Mouse (Mus musculus) brown adipose tissue, adult 24 weeks (tissue): ENCODE measurements around the gene Dgcr6. TPM values are rescaled to one million over a fixed set of nuclear protein-coding genes. Genes with fewer than 3 reads are reported as not detected.
"Not testable (repeated sequence)": the region's sequence is repeated elsewhere in the genome, so short reads cannot be mapped to it uniquely, and the experiment has no call there.

Experiments used
- H3K27ac ChIP-seq: fragments of 200-500 bp; replicated peaks from 2 replicates; pipeline ENCODE4 v1.5.1; 2012; ENCODE audit warnings: low read depth, mild to moderate bottlenecking, low read length
- H3K4me1 ChIP-seq: fragments of 200-500 bp; 2 replicates; pipeline ENCODE4 v1.6.1; 2012; ENCODE audit warnings: low read length, mixed read lengths; ENCODE audit not compliant: control insufficient read depth, insufficient read depth, insufficient read length
- H3K4me3 ChIP-seq: fragments of 200-500 bp; 2 replicates; pipeline ENCODE4 v1.5.1; 2012; ENCODE audit warnings: low read depth, mild to moderate bottlenecking, low read length, moderate library complexity; ENCODE audit not compliant: insufficient read depth
- polyA plus RNA-seq: library from polyadenylated mRNA; stranded (reverse); fragments of >200 nt; gene quantifications from 2 replicates; pipeline ENCODE4 v1.2.4, GENCODE M21; 2012; ENCODE audit not compliant: missing spikeins, insufficient read depth, insufficient read length

The Dgcr6 gene
- polyA plus RNA-seq: 125 and 134 TPM in 2 replicates

GRCm38 (mm10) chr16:18052731-18053202 lies at the start of gene Dgcr6:
TSS of gene Dgcr6 (plus strand) at chr16:18052860.
- Histone ChIP-seq H3K4me3 (no peak within 1 kb of the TSS), H3K4me1 (no peaks in the 10 kb centered on the region), H3K27ac (no peak within 1 kb of the TSS)

DNA sequence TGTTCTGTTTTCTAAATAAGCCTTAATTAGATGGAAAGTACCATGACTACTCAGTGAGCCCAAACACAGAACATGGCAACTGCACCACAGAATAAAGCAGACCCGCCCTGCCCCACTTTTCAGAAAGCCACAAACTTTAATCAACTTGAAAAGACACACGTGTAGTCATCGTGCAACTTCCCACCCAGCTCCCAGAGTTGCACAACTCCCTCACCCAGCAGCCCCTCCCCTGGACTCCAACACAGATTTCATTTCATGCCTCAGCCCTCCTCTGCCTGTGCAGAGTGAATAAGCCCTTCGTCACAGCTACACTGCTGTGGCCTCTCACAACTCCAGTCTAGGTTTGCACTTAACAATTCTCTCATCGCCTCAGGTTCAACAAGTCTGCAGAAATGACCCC lies 48.1 kb upstream of the Dgcr6 start:
- Histone ChIP-seq H3K27ac (no peak overlapping the region), H3K4me1 (no peaks in the 10 kb centered on the region), H3K4me3 (no peak overlapping the region)

- no peak overlapping the region for H3K27ac ChIP-seq
- no peaks in the 10 kb centered on the region for H3K4me1 ChIP-seq
- no peak overlapping the region for H3K4me3 ChIP-seq
Measured at GRCm38 (mm10) chr16:18007083-18007482, 45.6 kb upstream of the Dgcr6 start.

DNA sequence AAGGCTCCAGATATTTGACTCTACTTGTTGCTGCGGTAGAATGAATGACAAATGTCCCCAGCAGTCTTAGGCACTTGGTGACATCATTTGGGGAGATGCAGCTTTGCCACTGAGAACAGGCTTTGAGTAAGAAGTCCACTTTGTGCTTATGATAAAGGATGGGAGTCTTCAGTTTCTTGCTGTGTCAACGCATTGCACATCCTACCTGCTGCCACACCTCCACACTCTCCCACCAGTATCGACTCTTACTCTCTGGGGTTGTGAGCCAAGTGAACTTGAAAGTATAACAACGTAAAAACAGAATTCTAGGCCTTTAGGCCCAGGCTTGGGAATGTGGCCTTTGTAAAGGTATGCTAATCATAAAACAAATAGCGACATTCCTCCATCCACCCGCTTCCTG lies 41.6 kb upstream of the Dgcr6 start:
- Histone ChIP-seq H3K4me1 (no peaks in the 10 kb centered on the region), H3K27ac (no peak overlapping the region), H3K4me3 (no peak overlapping the region)

GRCm38 (mm10) chr16:18016482-18016881 lies 36.2 kb upstream of the Dgcr6 start:
- not testable (repeated sequence) for H3K4me1 ChIP-seq, H3K27ac ChIP-seq, H3K4me3 ChIP-seq

DNA sequence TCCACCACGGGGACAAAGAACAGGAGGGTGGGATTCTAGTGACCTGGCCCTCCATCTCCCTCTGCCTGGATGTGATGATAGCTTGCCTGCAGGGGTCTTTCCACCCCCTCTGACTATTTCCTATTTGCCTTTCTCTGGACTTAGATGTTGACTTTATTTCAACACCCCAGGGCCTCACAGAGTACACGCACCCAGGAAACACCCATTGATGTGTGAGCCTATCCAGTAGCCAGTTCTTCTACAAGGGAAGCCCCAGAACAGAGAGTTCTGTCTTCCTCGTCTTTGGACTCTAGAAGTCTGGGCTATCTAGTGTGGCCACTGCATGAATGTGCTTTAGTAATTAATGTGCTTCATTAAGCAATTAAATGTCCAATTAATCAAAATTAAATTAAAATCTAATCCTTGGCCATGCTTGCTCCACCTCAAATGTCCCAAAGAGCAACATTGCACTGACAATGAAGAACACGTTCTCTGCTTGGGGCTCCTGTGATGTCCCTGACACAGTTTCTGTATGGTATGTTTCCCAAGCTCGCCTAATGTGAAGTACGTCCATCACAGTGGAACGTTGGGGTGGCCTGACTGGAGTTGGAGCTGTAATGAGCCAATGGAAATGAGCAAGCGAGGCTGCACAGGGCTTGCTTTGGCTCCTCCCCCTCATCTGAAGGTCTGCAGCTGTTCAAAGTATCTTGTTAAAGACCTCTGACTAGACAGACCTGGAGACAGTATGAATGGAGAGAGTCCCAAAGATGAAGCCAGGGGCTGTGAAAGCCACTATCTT lies 29.7 kb upstream of the Dgcr6 start:
- no peak overlapping the region for H3K27ac ChIP-seq
- H3K4me3 ChIP-seq: no peak overlapping the region
- no peaks in the 10 kb centered on the region for H3K4me1 ChIP-seq

GRCm38 (mm10) chr16:18027371-18027770 lies 25.3 kb upstream of the Dgcr6 start:
- Histone ChIP-seq H3K27ac (no peak overlapping the region), H3K4me3 (no peak overlapping the region), H3K4me1 (no peaks in the 10 kb centered on the region)

DNA sequence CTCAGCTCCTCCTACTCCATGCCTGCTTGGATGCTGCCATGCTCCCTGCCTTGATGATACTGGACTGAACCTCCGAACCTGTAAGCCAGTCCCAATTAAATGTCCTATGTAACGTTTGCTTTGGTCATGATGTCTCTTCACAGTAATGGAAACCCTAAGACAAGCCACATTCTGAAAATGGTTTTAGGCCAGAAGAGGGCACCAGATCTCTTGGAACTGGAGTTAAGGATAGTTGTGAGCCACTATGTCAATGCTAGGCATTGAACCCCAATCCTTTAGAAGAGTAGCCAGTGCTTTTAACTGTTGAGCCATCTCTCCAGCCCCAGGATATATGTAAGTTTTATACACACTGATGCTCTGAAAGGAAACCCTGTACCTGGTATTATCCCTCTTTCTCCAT lies 20.9 kb upstream of the Dgcr6 start:
- no peak overlapping the region for H3K4me3 ChIP-seq
- no peak overlapping the region for H3K27ac ChIP-seq
- H3K4me1 ChIP-seq: no peaks in the 10 kb centered on the region

GRCm38 (mm10) chr16:18033289-18033688 lies 19.4 kb upstream of the Dgcr6 start:
- H3K4me3 ChIP-seq: no peak overlapping the region
- H3K4me1 ChIP-seq: no peaks in the 10 kb centered on the region
- H3K27ac ChIP-seq: no peak overlapping the region

GRCm38 (mm10) chr16:18034286-18034685 lies 18.4 kb upstream of the Dgcr6 start:
- Histone ChIP-seq H3K4me3 (no peak overlapping the region), H3K27ac (no peak overlapping the region), H3K4me1 (no peaks in the 10 kb centered on the region)

- Histone ChIP-seq H3K4me1 (no peaks in the 10 kb centered on the region), H3K4me3 (no peak overlapping the region)
Measured at GRCm38 (mm10) chr16:18036425-18036955, 16.2 kb upstream of the Dgcr6 start.

DNA sequence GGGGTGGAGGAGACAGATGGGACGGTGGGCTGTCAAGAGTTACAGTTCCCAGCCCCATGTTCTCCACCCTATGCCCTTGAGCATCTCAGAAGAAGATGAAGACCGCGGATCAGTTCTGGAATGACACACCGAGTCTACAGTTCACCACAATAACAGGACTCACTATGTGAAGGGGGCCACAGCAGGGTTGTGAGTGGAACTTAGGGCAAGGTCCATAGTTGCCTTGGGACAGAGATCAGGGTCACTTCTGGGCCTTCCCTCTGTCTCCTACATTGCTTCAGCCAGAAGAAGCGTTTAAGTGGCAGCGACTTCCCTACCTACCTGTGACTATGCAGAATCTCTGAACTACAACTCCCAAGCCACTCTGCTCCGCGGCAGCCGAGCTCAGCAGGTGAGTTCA lies 15.6 kb upstream of the Dgcr6 start:
- H3K4me1 ChIP-seq: no peaks in the 10 kb centered on the region
- H3K27ac ChIP-seq: no peak overlapping the region
- no peak overlapping the region for H3K4me3 ChIP-seq

More at GRCm38 (mm10) chr16:18036425-18036955, 16.2 kb upstream of the Dgcr6 start:
- H3K27ac ChIP-seq: no peak overlapping the region

- Histone ChIP-seq H3K4me1 (no peaks in the 10 kb centered on the region), H3K27ac (no peak overlapping the region), H3K4me3 (no peak overlapping the region)
Measured at GRCm38 (mm10) chr16:18044991-18045390, 7.7 kb upstream of the Dgcr6 start.

- Histone ChIP-seq H3K4me3 (no peak overlapping the region), H3K27ac (no peak overlapping the region), H3K4me1 (no peaks in the 10 kb centered on the region)
Measured at GRCm38 (mm10) chr16:18047660-18048059, 5.0 kb upstream of the Dgcr6 start.

DNA sequence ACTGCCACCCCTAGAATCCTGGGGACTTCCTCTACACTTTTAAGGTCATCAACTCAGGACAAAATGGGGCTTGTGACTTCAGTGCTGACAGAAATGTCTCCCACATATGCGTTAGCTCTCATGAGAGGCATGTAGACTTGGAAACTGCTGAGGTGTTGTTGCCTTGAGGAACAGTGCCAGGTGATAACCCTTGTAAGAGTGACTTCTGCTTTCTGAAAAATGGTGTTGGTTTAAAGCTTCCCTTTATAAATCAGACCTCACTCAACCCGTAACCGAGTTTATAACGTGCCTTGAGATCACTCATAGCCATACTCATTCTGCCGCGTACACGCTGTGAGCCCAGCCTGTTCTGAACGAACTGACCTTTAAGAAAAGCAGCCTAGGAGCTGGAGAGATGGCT lies 4.6 kb upstream of the Dgcr6 start:
- Histone ChIP-seq H3K27ac (no peak overlapping the region), H3K4me3 (no peak overlapping the region), H3K4me1 (no peaks in the 10 kb centered on the region)

DNA sequence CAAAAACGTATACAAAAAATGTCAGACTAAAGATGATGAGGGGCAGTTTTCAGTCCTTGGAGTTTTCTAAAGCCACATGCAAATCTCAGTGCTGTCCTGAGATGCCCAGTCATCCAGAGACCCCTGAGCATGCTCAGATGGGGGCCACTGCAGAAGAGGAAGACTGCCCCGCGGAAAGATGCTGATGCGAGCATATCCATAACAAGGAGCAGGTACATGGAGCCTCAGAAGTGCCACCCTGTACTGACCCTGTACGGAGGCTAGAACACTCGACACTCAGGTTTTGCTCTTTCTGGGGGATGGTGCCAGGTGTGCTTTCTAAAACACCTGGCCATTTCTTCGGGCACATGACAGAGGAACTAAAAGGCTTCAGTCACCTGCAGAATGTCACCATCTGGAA lies 338 bp upstream of the Dgcr6 start:
- Histone ChIP-seq H3K4me3 (no peak overlapping the region), H3K4me1 (no peaks in the 10 kb centered on the region), H3K27ac (no peak overlapping the region)
